Mouse (Mus musculus) layer of hippocampus, adult 8-10 months (tissue): ENCODE measurements around the gene Gpr137b. TPM values are rescaled to one million over a fixed set of nuclear protein-coding genes. Genes with fewer than 3 reads are reported as not detected.
"Not testable (repeated sequence)": the region's sequence is repeated elsewhere in the genome, so short reads cannot be mapped to it uniquely, and the experiment has no call there.

ENCODE experiments used
- DNase-seq, 2 experiments: peaks; one replicate each; pipeline ENCODE4 v3.0.0; 2022; ENCODE audit warnings: low spot score in 2 of 2
- total RNA-seq, 4 experiments: library from RNA; stranded (reverse); gene quantifications; 2 replicates each; pipeline ENCODE4 v1.2.4; 2022

The Gpr137b gene
- total RNA-seq, 4 experiments from 2014 or later, result 27.6 to 36.6 (median 31.1) TPM

DNA sequence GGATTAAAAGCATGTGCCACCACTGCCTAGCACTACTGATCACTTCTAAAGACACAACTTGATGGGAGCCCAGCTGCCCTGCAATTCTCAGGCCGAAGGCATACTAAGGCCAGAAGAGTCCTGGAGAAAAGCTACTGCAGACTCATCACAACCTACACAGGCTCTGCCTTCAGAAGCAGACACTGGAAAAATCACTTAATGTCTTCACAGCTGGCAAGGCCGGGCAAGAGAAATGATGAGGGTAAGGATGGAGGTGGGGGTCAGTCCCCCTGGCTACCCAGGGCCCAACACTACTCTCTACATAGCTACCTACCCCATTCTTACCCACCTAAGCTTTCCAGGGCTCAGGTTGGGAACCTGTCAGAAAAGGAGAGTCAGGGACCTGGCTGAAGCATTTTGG is 27.4 kb downstream of the Gpr137b start:
- DNase-seq, result not testable (repeated sequence)

DNA sequence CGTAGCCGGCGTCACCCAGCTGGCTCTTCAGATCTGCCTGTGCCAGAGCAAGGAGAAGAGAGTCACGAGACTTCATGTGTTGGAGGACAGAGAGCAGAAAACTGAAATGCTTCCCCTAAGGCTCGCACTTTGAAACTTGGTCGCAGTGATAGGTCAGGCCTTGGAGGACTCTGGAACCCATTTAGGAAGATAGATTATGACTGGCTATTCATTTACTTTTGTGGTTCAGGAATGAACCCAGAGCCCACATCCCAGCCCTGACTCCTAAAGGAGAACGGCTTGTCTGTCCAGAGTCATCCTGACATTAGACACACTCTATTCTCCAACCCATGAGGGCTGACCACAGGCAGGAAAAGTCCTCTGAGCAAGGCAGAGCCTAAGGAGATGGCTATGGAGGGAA is 30.3 kb downstream of the Gpr137b start:
- DNase-seq, result not testable (repeated sequence)

DNA sequence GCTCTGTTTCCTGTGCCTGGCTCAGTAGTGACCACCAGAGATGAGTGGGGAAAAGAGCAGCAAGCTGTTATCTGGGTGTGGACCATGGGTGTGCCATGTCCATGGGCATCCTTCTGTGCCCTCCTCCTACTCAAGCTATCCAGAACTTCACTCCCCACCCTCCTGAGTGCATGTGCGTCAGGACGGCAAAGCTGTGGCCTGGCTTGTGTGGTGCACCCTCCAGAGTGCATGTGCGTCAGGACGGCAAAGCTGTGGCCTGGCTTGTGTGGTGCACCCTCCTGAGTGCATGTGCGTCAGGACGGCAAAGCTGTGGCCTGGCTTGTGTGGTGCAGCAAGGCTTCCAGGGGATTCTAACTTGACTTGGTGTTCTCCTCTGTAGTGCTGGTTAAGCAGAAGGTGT is 31.6 kb downstream of the Gpr137b start:
- DNase-seq, result not testable (repeated sequence)

DNA sequence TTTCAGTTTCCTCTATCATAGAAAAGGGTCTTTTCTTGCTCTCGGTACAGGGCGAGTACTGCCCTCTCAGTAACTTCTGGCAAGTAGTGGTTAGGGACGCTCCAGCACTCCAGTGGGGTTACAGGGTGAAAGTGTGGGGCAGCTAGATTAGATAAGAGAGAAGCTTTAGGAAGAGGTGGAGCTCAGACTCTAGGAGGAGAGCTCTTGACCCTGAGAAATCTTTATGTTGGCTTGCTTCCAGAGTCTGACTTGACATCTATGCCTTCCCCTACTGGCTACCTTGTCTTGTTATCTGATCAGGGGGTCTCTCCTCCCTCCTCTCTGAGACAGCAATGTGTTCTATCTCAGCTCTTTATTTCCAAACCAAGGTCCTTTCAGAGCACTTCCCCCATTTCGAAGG is 33.8 kb downstream of the Gpr137b start:
- not testable (repeated sequence) for DNase-seq

DNA sequence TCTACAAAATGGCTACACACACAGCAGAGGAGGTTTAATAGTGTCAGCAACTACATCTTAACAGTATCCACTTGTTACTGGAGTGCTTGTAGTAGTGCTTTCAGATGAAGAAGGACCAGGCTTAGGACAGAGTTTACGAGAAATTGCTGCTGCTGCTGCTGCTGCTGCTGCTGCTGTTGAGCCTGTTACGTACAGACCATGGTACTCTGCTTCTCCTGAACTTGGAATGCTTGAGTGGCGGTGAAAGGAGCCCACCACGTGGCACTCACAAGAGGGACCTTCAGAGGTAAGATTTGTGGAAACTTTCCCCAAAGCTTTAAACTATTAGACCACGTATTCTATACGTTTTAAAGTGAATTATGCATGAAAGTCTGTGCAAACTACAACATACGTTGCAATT is 35.2 kb downstream of the Gpr137b start:
- not testable (repeated sequence) for DNase-seq

DNA sequence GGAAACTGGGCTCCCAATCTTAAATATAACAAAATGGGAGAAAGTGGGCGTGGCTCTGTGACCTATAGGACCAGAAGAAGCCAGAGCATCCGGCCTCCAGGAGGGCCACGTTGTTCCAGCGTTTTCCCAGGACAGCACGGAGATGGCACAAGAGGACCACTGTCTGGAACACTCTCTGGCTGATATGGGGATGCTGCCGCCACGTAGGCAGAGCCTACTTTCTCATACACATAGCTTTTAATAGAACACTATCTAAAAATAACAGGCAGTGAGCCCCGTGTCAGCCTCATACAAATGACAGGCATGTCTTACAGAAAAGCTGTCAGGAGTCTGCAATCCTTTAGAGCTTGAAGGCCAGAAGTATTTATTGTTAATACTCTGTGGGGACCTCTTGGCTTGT is 35.7 kb downstream of the Gpr137b start:
- DNase-seq, result not testable (repeated sequence)

DNA sequence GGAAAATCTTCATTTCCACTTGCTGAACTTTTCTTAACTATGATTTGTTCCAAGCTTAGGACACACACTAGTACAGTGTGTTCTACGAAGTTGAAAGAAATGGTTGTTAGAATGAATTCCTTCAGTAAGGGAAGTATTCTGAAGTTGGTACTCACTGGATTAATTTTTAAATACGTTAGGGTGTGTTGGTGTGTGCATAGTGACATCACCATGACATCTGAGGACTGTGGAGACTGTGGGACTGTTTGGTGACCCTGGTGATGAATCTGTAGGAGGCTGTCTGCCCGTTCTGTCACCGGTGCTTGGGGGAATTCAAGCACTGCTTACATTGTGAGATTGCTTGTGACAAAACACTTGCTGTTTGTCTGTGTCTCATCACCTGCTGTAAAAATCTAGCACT is 41.7 kb downstream of the Gpr137b start:
- DNase-seq, result not testable (repeated sequence)

DNA sequence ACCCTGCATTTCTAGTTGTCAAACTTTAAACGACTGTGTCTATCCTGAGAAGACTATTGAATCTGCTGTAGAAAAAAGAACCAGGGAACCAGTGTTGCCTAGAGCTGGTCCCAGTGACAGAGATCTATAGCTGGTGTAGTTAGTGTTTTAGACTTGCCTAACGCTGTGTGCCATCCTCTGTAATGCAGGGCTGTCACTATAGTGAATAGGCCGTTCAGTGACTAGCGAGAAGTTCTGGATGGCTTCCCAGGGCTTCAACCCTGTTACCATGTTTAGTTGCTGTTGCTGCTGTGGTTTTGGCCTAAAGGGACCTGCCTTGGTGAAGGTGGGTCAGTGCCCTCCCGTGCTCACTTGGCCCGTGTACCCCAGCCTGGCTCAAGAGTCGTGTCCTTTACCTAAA is 43.1 kb downstream of the Gpr137b start:
- not testable (repeated sequence) for DNase-seq

DNA sequence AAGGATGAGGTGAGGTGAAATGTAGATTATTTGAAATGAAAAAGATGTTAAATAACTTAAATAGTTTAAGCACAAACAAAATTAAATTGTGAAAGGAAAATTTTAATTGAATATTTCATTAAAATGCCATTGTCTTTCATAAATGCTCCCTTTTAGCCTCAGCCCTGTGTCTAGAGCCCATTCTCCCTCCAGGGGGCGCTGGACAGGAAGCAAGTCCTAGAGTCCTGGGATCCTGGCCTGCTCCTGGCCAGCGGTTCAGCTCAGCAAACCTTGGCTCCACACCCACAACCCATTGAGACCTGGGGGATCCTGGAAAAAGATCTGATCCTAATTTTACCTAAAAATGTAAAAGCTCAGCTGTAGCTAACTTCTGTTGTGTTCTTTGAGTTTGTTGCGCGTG is 44.5 kb downstream of the Gpr137b start:
- DNase-seq, result peak in 1 of 2 experiments; percentile 34

DNA sequence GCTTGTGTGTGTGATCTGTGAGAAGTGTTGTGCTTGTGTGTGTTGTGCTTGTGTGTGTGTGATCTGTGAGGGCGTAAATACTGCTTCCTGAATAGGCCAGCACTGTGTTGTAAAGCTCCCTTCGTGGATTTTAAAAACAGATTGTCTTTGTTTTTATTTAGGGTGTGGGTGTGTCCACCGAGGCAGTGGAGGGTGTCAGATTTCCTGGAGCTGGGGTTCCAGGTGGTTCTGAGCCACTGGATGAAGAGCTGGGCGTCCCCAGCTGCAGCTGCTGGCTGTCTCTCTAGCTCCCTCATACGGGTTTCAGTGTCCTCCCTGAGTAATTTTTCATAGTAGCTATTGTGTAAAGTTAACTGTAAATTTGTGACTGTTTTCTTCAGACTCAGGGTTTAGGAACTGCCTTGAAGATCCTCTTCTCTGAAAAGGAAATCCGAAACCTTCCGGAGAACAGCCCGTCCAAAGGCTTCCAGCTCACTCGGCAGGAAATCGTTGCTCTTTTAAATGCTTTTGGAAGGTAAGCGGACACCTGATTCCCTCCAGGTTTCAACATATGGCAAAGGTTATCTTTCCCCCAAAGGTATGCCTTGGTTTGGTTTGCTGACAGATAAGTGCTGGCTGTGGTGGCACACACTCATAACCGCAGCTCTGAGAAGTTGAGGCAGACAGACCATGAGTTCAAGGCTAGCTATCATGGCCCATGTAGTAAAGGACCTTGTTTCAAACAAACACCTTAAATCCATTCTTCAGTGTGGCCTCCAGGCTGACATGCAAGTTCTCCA is 46.0 kb downstream of the Gpr137b start:
- not testable (repeated sequence) for DNase-seq

DNA sequence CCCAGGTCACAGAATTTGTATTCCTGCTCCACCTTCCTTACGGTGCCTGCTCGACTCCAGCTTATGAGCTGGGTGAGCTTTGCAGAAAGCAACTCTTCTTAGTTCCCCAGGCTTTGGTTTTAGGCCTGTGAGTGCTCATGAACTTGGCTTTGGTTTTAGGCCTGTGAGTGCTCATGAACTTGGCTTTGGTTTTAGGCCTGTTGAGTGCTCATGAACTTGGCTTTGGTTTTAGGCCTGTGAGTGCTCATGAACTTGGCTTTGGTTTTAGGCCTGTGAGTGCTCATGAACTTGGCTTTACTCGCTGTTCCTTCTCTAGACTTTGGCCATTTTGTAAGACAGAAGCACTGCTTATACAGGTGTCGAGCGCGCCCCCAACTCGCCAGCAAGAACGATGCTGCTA is 56.5 kb downstream of the Gpr137b start:
- not testable (repeated sequence) for DNase-seq

DNA sequence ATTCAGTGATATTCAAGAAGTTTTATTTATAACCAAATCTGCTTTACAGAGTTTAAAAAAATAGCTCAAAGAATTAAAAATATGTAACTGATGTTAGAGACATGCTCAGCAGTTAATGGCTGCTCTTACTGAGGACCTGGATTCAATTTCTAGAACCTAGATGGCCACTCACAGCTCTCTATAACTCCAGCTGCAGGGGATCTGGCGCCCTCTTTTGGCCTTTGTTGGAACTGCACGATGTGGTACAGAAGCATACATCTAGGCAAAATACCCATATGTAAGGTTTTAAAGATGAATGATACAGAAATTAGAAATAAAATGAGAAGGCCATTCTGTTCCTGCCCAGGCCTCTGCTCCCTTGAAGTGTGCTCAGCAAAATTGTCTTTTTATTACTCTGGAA is 64.9 kb downstream of the Gpr137b start:
- DNase-seq, result no peak

Other genes starting within 250 kb of the Gpr137b start
- not detected for gene Prl2c5, start 211.3 kb downstream of the Gpr137b start, total RNA-seq
- gene Nid1, start 43.5 kb upstream of the Gpr137b start, total RNA-seq, result 1 to 10 TPM; 4.0 to 5.0 (median 4.4) TPM
- gene Lyst, start 196.4 kb upstream of the Gpr137b start, total RNA-seq, result 100 to 1,000 TPM in 1 of 4 experiments, 10 to 100 TPM in 3; 81.9 to 115 (median 89.3) TPM